Mouse (Mus musculus) heart, embryonic 16.5 days (tissue): ENCODE results near the gene Man2a1. TPM values are rescaled to one million over a fixed set of nuclear protein-coding genes. Genes with fewer than 3 reads are reported as not detected.
A peak's percentile ranks its signal among the peaks of the same experiment; 100 is the strongest.
"Not testable (repeated sequence)": the region's sequence is repeated elsewhere in the genome, so short reads cannot be mapped to it uniquely, and the experiment has no call there.

Source experiments
- ATAC-seq: fragments of 200-750 bp; cut with Nextera tagmentation; replicated peaks from 2 replicates; pipeline ENCODE4 v1.8.0; 2017; ENCODE audit warnings: moderate number of reproducible peaks; ENCODE audit not compliant: insufficient read depth, low FRiP score; ENCODE audit errors: extremely low read depth
- H3K27ac ChIP-seq: fragments of 300-500 bp; sonication (generic); 2 replicates; pipeline ENCODE4 v1.5.1; 2014; ENCODE audit warnings: mild to moderate bottlenecking, low read length, control low read depth, moderate library complexity
- H3K27me3 ChIP-seq: fragments of 300-500 bp; sonication (generic); 2 replicates; pipeline ENCODE4 v1.6.1; 2014; ENCODE audit warnings: low read length, mixed read lengths; ENCODE audit not compliant: control insufficient read depth, insufficient read depth
- H3K36me3 ChIP-seq: fragments of 300-500 bp; sonication (generic); 2 replicates; pipeline ENCODE4 v1.6.1; 2014; ENCODE audit not compliant: control insufficient read depth, insufficient read depth
- H3K4me1 ChIP-seq: fragments of 300-500 bp; sonication (generic); 2 replicates; pipeline ENCODE4 v1.6.1; 2014; ENCODE audit warnings: low read length, mixed read lengths; ENCODE audit not compliant: control insufficient read depth, insufficient read depth
- H3K4me2 ChIP-seq: fragments of 300-500 bp; sonication (generic); 2 replicates; pipeline ENCODE4 v1.6.1; 2014; ENCODE audit warnings: low read depth, mild to moderate bottlenecking, control low read depth, low read length
- H3K4me3 ChIP-seq: fragments of 300-500 bp; sonication (generic); 2 replicates; pipeline ENCODE4 v1.5.1; 2014; ENCODE audit warnings: mild to moderate bottlenecking, control low read depth, low read length
- H3K9ac ChIP-seq: fragments of 300-500 bp; sonication (generic); 2 replicates; pipeline ENCODE4 v1.6.1; 2014; ENCODE audit warnings: low read length, control low read depth
- H3K9me3 ChIP-seq: fragments of 300-500 bp; sonication (generic); replicated peaks from 2 replicates; pipeline ENCODE4 v1.6.1; 2016; ENCODE audit warnings: low read length; ENCODE audit not compliant: control insufficient read depth
- WGBS: fragments of 180-500 bp; shearing (Covaris S2); extraction: QIAGEN DNeasy Blood & Tissue Kit; methylation state at CpG from one replicate; pipeline ENCODE4 v1.1.7; 2014; 5-methylcytosine and 5-hydroxymethylcytosine counted together
- polyA plus RNA-seq: library from polyadenylated mRNA; unstranded; fragments of >200 nt; fragmentation: Nextera tagmentation; extraction: Ambion mirVana; gene quantifications from 2 replicates; pipeline ENCODE4 v1.2.1, GENCODE M21; 2015

Gene Man2a1
- polyA plus RNA-seq, 1 experiment from 2014 or later: 6.9 TPM

GRCm38 (mm10) chr17:64755191-64755590 lies 154.7 kb downstream of the Man2a1 start:
- WGBS: 76% methylated on average over 5 of the region's 5 CpGs
- no peak overlapping the region for H3K4me2 ChIP-seq
- H3K9ac ChIP-seq: no peak overlapping the region
- 0 out of 2 replicates have a peak, but pooled peaks have one; percentile 23 for ATAC-seq
- no peaks in the 10 kb centered on the region for H3K9me3 ChIP-seq
- no peaks in the 10 kb centered on the region for H3K27me3 ChIP-seq
- no peak overlapping the region for H3K4me3 ChIP-seq
- H3K4me1 ChIP-seq: no peaks in the 10 kb centered on the region
- peaks cover 11% of the 10 kb centered on the region for H3K36me3 ChIP-seq
- H3K27ac ChIP-seq: no peak overlapping the region

- not testable (repeated sequence) for H3K36me3 ChIP-seq, ATAC-seq, H3K9me3 ChIP-seq, H3K9ac ChIP-seq, H3K4me2 ChIP-seq, H3K27ac ChIP-seq, H3K27me3 ChIP-seq, H3K4me3 ChIP-seq, H3K4me1 ChIP-seq
- 50% methylated on average over 4 of the region's 4 CpGs for WGBS
Measured at GRCm38 (mm10) chr17:64762651-64763050, 162.1 kb downstream of the Man2a1 start.

- Histone ChIP-seq H3K27ac (no peak overlapping the region), H3K4me2 (no peak overlapping the region), H3K9me3 (peaks cover 4% of the 10 kb centered on the region), H3K4me1 (0 out of 2 replicates have a peak, but pooled peaks cover 5% of the 10 kb centered on the region), H3K27me3 (no peaks in the 10 kb centered on the region), H3K9ac (no peak overlapping the region), H3K36me3 (no peaks in the 10 kb centered on the region), H3K4me3 (no peak overlapping the region)
- ATAC-seq: no peak
- WGBS: 90% methylated on average over 4 of the region's 4 CpGs
Measured at GRCm38 (mm10) chr17:64763491-64763890, 163.0 kb downstream of the Man2a1 start.

GRCm38 (mm10) chr17:64764175-64765122 lies 163.9 kb downstream of the Man2a1 start:
- H3K27ac ChIP-seq: no peak overlapping the region
- no peak for ATAC-seq
- no peaks in the 10 kb centered on the region for H3K27me3 ChIP-seq
- 0 out of 2 replicates have a peak, but pooled peaks cover 5% of the 10 kb centered on the region for H3K4me1 ChIP-seq
- no peak overlapping the region for H3K4me3 ChIP-seq
- peaks cover 4% of the 10 kb centered on the region for H3K9me3 ChIP-seq
- H3K4me2 ChIP-seq: no peak overlapping the region
- H3K9ac ChIP-seq: no peak overlapping the region
- no peaks in the 10 kb centered on the region for H3K36me3 ChIP-seq
- WGBS: 87% methylated on average over 11 of the region's 11 CpGs

- Histone ChIP-seq H3K9me3 (peaks cover 4% of the 10 kb centered on the region), H3K4me2 (no peak overlapping the region), H3K36me3 (no peaks in the 10 kb centered on the region), H3K27me3 (no peaks in the 10 kb centered on the region), H3K27ac (no peak overlapping the region), H3K9ac (no peak overlapping the region), H3K4me3 (no peak overlapping the region), H3K4me1 (0 out of 2 replicates have a peak, but pooled peaks cover 5% of the 10 kb centered on the region)
- ATAC-seq: no peak; the same call in 1 of the 2 replicates
- 40% methylated on average over 9 of the region's 9 CpGs for WGBS
Measured at GRCm38 (mm10) chr17:64765286-64765685, 164.8 kb downstream of the Man2a1 start.

- ATAC-seq: no peak
- Histone ChIP-seq H3K36me3 (no peaks in the 10 kb centered on the region), H3K4me2 (no peak overlapping the region), H3K4me3 (no peak overlapping the region), H3K27me3 (no peaks in the 10 kb centered on the region), H3K9ac (no peak overlapping the region), H3K4me1 (0 out of 2 replicates have a peak, but pooled peaks cover 5% of the 10 kb centered on the region), H3K9me3 (peaks cover 4% of the 10 kb centered on the region), H3K27ac (no peak overlapping the region)
- 69% methylated on average over 6 of the region's 6 CpGs for WGBS
Measured at GRCm38 (mm10) chr17:64766507-64766906, 166.0 kb downstream of the Man2a1 start.

GRCm38 (mm10) chr17:64770277-64770676 lies 169.7 kb downstream of the Man2a1 start:
- no peaks in the 10 kb centered on the region for H3K27me3 ChIP-seq
- no peak for ATAC-seq
- 0 out of 2 replicates have a peak, but pooled peaks cover 3% of the 10 kb centered on the region for H3K4me1 ChIP-seq
- WGBS: 87% methylated on average over 1 of the region's 1 CpGs
- no peaks in the 10 kb centered on the region for H3K9me3 ChIP-seq
- no peak overlapping the region for H3K27ac ChIP-seq
- H3K4me2 ChIP-seq: no peak overlapping the region
- H3K4me3 ChIP-seq: no peak overlapping the region
- H3K9ac ChIP-seq: no peak overlapping the region
- H3K36me3 ChIP-seq: no peaks in the 10 kb centered on the region

- no peaks in the 10 kb centered on the region for H3K9me3 ChIP-seq
- H3K27me3 ChIP-seq: no peaks in the 10 kb centered on the region
- no peak overlapping the region for H3K9ac ChIP-seq
- H3K27ac ChIP-seq: no peak overlapping the region
- no peaks in the 10 kb centered on the region for H3K36me3 ChIP-seq
- no peak for ATAC-seq
- H3K4me3 ChIP-seq: no peak overlapping the region
- H3K4me2 ChIP-seq: no peak overlapping the region
- H3K4me1 ChIP-seq: no peaks in the 10 kb centered on the region
Measured at GRCm38 (mm10) chr17:64772611-64773010, 172.1 kb downstream of the Man2a1 start.

- WGBS: 77% methylated on average over 5 of the region's 5 CpGs
- H3K4me1 ChIP-seq: no peaks in the 10 kb centered on the region
- H3K4me3 ChIP-seq: no peak overlapping the region
- H3K27me3 ChIP-seq: no peaks in the 10 kb centered on the region
- ATAC-seq: no peak
- no peak overlapping the region for H3K27ac ChIP-seq
- H3K4me2 ChIP-seq: no peak overlapping the region
- no peaks in the 10 kb centered on the region for H3K36me3 ChIP-seq
- no peaks in the 10 kb centered on the region for H3K9me3 ChIP-seq
- H3K9ac ChIP-seq: no peak overlapping the region
Measured at GRCm38 (mm10) chr17:64774218-64774617, 173.7 kb downstream of the Man2a1 start.
